Mouse (Mus musculus) brain, adult 2 months (tissue): Measurements from ENCODE around the gene Gm44596.
A peak's percentile ranks its signal among the peaks of the same experiment; 100 is the strongest.

Source experiments
- DNase-seq: peaks from one replicate; pipeline ENCODE4 v3.0.0; 2011; ENCODE audit warnings: low read depth, low spot score

The Gm44596 gene

DNA sequence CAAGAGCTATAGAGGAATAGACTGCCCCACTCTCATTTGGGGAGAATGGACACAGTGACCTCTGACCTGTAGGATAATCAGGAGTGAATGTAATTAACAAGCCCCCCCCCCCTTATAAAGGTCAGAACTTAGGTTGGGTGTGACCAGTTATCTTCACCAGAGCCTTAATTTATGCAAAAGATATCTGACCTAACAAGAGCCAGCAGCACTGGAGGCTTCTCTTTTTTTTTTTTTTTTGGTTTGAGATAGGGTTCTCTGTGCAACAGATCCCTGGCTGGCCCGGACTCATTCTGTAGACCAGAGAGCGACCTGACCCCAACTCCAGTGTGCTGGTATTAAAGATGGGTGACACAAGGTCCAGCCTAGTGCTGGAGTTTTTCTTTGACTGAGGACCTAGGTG lies 54.0 kb downstream of the Gm44596 start:
- no peak for DNase-seq

DNA sequence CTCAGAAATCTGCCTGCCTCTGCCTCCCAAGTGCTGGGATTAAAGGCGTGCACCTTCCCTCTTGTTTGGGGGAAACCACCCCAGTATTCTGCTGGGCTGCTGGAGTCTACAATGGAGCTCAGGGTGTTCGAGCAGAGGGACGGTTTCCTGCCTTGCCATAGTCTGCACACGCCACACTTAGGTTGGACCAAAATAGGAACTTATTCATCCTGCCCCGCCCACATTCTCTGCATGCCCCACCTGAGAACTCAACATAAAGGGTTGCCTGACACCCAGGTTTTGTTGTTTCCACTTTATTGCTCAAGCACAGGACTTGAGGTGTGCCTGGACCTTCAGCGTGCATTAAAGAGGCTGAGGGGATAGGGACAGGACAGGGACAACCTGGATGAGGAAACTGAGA lies 54.5 kb downstream of the Gm44596 start:
- DNase-seq, result no peak

DNA sequence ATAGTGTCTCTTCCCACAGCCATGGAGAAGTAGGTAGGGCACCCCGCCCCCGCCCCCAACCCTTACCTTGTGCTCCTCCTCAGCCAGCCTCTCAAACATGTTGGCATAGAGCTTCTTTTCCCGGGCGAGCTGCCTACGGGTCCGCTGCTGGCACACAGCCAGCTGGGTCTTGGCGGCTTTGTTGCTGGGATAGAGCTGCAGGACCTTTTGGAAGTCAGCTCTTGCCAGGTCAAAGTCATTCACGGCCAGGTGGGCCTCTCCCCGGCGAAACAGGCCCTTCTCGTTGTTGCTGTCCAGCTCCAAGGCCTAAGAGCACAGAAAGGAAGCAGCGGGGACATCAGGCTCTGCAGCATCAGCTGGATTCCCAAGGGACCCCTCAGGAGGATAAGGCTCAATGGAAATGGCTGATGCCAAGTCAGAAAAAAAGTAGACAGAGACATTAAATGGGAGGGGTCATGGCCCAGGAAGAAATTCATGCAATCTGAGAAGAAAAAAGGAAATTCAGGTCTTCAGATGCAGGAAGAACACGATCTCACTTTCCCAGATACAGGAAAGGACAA lies 57.1 kb downstream of the Gm44596 start:
- DNase-seq, result peak; percentile 68

DNA sequence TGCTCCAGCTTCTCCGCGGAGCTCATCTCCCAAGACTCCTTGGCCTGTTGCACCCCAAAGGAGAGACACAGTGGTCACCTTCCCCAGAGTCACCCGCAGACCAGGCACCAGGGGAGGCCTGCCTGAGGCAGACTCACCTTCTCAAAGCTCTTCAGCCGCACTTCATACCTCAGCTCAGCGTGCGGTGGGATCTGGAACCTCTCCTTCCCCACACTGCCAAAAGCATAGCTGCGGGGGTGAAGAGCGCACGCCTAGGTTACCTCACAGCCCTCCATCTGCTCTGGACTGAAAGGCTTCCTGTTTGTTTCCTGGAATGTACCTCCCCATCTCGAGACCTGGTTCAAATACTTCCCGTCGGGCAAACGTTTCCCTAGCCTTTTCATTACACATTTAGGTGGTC lies 58.3 kb downstream of the Gm44596 start:
- peak; percentile 88 for DNase-seq

DNA sequence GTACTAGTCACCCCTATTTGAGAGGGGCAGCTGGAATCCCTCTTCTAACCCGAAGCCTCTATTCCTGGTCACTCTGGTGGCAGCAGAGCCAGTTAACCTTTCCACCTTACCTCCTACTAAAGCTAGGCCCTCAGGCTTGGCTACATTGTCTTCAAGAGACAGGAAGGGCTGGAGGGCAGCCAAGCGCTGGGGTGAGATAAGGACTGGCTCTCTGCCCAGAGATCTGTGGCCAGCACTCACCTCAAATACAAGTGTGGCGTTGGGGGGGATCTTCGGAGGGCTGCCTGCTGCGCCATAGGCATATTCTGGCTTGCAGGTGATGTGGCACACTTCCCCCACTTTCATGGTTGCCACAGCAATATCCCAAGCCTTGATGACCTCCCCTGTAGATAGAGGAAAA lies 60.2 kb downstream of the Gm44596 start:
- peak; percentile 79 for DNase-seq

DNA sequence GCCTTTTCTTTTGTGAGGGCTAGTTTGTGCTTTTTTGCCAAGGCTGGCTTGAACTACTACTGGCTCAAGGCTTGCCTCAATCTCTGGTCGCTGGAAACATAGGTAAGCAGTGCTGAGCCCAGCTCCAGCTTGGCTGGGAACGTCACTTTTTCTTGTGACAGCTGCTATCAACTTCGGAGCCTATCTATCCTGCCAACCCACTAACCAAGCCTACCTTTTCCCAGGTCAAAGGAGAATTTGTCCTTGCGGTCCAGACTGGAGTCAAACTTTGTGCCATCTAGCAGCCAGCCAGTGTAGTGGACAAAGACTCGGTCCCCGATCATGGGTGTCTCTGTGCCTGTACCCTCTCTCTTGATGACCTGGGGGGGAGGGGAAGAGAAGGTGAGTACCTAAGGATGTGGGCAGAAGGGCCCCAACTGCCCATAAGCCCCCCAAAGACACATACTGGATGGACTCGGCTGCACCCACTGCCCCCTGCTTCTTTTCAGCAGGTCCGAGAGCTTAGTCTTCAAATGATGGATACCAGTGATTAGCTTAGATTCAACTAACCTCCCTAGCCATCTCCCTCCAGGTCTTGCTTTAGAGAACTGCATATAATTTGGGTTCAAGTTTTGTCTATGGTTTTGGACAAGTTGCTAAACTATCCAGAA lies 61.2 kb downstream of the Gm44596 start:
- DNase-seq, result no peak

DNA sequence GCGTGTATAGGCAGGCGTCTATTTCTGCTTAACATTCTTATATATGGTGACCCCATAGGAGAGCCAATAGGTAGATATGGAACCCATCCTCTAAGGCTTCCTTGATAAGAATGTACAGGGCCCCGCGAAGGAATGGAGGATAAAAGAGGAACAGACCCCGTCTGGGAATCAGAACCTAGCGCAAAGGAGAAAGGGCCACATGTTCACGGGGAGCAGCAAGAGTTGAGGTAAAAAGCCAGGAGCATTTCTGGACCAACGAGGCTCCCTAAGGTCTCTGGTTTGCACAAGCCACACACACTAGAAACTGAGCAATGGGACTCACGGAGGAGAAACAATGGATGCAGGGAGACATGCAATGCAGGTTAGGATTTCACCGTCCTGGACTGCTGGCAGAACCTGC lies 62.0 kb downstream of the Gm44596 start:
- no peak for DNase-seq

DNA sequence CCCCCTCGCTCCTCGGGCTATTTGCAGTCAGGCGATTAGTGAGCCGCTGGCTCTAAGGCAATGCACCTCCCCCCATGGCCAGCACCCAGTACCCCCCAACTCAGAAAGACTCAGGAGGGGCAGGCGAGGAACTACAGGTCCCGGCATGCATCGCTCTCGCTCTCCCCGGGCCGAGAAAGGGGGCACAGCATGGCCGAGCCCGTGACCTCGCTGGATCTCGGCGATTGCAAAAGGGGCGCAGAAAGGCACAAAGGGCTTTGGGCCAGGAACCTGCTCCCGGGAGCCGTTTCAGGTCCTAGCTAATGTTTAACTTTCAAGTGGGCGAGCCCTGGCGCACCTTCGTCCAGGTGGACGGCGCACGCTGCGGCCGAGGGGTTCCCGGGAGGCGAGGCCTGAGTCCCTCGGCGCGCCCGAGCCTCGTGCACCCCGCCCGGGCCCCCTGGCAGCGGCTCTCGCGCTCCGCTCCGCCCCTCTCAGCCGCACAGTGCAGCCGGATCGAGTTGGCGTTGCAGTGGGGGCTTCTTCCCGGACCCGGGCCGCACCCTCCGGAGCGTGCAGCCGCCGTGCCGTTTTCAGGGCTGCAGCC lies 62.5 kb downstream of the Gm44596 start:
- peak; percentile 80 for DNase-seq

DNA sequence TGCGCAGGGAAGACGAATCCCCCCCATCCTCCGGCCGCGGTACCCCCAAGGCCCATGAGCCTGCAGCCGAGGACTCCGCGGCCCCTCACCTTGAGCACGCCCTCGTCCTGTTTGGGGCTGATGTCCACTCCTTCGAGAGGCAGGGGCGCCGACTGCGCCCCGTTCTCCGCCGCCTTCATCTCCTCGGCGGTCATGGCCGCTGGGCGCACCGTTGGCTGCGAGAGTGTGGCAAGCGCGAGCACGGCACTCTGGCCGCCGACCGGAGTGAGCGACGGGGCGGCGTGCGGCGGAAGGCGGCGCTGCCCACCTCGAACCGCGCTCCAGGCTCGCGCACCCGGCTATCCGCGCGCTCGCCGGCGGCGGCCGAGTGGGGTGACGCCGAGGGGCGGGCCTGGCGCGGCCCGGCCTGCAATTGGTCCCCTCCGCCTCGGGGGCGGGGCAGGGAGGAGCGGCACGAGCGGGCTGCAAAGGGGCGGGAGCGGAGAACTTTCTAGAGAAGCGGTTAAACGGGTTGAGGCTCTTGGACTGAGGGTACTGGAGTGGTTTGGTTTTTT lies 63.1 kb downstream of the Gm44596 start, which contains the start of gene Fkbp4:
Fkbp4 (minus strand) TSS at position 361 of the 554 bp plus-strand sequence.
- peak; percentile 96 for DNase-seq

DNA sequence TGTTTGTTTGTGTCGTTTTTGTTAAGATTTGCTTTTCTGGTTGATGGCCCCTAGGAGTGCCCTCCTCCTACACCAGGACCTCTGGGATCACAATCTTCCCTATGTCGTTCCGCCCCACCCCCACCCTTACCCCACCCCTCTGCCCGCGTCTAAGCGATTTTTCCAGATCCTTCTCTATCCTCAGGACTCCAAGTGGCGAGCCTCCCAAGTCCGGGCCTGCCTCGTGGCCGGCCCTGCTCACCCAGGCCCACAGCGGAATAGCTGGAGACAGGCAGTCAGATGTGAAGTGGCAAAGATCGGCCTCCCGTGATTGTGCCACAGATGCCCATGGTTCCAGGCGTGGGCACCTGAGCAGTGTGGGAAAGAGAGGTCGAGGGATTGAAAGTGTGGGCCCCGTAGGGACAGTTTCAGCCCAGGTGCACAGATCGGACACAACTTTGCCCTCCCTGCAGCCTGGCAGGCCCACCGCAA lies 63.6 kb downstream of the Gm44596 start:
- no peak for DNase-seq

DNA sequence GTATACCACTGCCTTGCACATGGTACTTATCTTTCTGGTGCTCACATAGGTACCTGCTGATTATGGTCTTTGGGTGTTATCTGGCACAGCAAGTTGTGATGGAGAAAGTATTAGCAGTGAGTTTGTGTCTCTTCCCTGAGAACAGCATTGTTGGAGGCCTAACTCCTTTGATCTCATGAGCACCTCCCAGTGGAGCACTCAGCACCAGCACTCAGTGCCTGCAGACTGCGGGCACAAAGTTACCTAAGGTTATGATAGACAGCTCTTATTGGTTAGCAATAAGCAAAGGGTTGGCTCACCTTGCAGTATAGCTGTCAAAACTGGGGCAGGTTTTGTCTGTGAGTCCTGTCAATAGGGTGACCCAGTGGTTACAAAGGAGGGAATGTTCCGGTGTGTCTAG lies 64.9 kb downstream of the Gm44596 start:
- DNase-seq, result peak; percentile 39

DNA sequence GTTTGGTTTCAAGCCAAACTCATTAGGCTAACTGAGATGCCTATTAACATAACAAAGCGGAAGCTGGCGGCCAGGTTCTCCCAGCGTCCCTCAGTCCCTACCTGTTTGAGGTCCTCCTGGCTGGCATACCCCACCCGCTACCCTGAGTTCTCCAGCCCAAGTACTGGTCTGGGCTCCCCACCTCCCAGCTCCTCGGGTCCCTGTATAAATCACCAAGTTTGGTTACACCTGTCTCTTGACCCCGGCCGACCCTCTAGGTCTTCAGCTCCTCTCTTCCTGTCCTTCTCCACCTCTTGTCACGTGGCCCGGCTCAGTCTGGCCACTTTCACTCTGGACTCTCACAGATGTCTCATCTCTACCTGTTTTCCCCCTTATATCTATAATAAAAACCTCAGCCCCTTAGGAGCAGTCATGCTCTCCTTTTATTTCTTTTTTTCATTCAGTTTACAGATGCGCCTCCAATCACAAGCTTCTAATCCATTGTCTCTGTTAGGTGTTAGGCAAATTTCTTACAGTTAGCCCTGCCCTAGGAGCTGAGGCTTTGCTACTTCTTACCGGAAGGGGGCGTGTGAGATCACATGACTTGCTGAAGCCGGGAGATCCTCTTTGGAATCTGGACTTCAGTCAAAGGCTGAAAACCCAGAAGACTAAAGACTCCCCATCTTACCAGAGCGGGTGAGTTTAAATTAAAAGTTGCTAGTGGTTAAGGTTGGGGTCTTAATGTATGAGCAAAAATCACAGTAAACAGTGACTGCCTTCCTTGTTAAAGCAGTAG lies 70.6 kb downstream of the Gm44596 start:
- DNase-seq, result peak; percentile 87

DNA sequence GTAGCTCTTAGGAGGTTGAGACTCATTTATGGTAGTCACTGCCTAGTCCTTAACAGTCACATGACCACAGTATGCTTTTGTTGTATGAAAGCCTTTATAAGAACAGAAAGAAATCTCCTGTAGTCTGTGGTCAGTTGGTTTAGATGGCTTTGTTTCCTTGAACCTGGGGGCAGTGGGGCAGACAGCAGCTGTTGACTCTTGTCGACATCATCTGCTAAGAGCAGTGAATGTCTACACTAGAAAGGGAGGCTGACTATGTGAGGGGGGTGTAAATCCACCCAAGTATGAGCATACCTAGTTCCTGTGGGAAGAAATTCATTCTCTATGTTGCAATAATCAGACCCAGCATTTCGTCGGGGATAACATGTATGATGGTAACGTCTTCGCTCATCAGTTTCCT lies 71.8 kb downstream of the Gm44596 start:
- no peak for DNase-seq

DNA sequence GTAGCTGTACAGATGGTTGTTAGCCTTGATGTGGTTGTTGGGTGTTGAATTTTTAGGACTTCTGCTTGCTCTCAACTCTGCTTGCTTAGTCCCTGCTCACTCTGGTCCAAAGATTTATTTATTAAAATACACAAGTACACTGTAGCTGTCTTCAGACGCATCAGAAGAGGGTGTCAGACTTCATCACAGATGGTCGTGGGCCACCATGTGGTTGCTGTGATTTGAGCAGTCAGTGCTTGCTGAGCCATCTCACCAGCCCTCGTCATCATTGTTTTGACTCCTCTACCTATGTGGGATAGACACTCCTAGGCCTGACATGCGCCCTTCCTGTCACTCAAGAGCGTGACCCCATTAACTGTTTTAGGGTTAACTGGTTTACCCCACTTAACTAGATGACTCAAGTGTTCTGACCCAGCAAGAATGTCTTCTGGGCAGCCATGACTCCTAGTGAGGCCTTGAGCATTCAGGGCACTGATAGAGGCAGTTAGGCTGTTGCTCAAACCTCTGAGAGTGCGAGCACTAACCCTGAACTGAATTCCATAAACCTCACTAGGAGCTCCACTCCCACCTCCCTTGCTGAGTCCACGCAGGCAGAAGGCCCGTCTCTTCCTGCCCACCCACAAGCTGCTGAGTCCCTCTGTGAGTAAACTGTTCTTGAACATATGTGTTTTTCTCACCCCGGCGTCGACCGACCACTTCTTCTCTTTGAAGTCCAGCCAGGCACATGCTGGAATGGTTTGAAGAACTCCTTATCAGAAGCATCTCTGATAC lies 80.7 kb downstream of the Gm44596 start:
- peak; percentile 68 for DNase-seq
